Mouse (Mus musculus) embryonic facial prominence, embryonic 10.5 days (tissue): Measurements from ENCODE around the gene Fastkd2. TPM values are rescaled to one million over a fixed set of nuclear protein-coding genes. Genes with fewer than 3 reads are reported as not detected.

Experiments
- DNase-seq: peaks from one replicate; pipeline ENCODE4 v3.0.0-alpha.2; 2017; ENCODE audit warnings: low spot score
- H3K27ac ChIP-seq: fragments of 300-500 bp; sonication (generic); replicated peaks from 2 replicates; pipeline ENCODE4 v1.5.1; 2016; ENCODE audit warnings: mild to moderate bottlenecking
- H3K27me3 ChIP-seq: fragments of 300-500 bp; sonication (generic); replicated peaks from 2 replicates; pipeline ENCODE4 v1.6.1; 2016; ENCODE audit warnings: low read depth, mild to moderate bottlenecking; ENCODE audit not compliant: poor library complexity, severe bottlenecking
- H3K36me3 ChIP-seq: fragments of 300-500 bp; sonication (generic); replicated peaks from 2 replicates; pipeline ENCODE4 v1.6.1; 2016; ENCODE audit warnings: mild to moderate bottlenecking, moderate library complexity
- H3K4me1 ChIP-seq: fragments of 300-500 bp; sonication (generic); 2 replicates; pipeline ENCODE4 v1.6.1; 2016
- H3K4me3 ChIP-seq: fragments of 300-500 bp; sonication (generic); 2 replicates; pipeline ENCODE4 v1.5.1; 2016; ENCODE audit warnings: mild to moderate bottlenecking, moderate library complexity
- H3K9me3 ChIP-seq: fragments of 300-500 bp; sonication (generic); 2 replicates; pipeline ENCODE4 v1.6.1; 2016; ENCODE audit warnings: mild to moderate bottlenecking
- WGBS: fragments of 180-500 bp; shearing (Covaris S2); methylation state at CpG from one replicate; pipeline ENCODE4 v1.1.7; 2016; 5-methylcytosine and 5-hydroxymethylcytosine counted together
- polyA plus RNA-seq: library from polyadenylated mRNA; unstranded; fragments of >200 nt; fragmentation: Nextera tagmentation; extraction: Ambion mirVana; gene quantifications from 2 replicates; pipeline ENCODE4 v1.2.1, GENCODE M21; 2016

Fastkd2 gene
- polyA plus RNA-seq, result 72.4 and 73.2 TPM in 2 replicates

DNA sequence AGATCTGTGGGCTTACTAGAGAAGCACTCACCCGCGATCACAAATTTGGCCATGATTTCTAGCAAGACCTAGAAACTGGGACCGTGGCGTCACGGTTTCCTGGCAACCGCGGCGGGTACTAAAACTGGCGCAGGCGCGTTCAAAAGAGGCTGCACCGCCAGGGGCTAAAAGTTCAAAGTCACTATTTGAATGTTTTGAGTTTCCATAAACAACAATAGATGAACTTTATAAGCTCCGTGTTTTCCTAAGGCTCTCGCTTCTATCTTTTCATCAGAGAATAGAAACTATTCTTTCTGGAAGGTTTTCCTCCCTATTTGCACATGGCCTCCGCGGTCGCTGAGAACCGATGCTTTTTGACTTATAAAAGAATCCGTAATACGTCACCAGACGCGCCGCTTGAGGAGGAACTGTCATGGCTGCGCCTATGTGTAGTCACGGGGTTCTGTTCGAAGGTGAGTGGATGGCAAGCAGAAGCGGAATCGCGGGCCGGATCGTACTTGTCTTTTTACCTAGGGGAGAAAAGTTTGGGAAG lies at the start of gene Fastkd2, which contains the start of gene Mdh1b:
Gene Fastkd2, plus strand, starts transcription at position 375 of the 532 bp plus-strand sequence.
Gene Mdh1b, minus strand, starts transcription at position 79 of the 532 bp plus-strand sequence.
- Histone ChIP-seq H3K27ac (peak within 1 kb of the TSS; percentile 77), H3K4me3 (peak within 1 kb of the TSS; percentile 68), H3K27me3 (no peaks in the 10 kb centered on the region), H3K9me3 (no peaks in the 10 kb centered on the region), H3K4me1 (peaks cover 16% of the 10 kb centered on the region), H3K36me3 (no peaks in the 10 kb centered on the region)
- peak; percentile 87 for DNase-seq
- under 1% methylated on average over 31 of the region's 31 CpGs for WGBS

DNA sequence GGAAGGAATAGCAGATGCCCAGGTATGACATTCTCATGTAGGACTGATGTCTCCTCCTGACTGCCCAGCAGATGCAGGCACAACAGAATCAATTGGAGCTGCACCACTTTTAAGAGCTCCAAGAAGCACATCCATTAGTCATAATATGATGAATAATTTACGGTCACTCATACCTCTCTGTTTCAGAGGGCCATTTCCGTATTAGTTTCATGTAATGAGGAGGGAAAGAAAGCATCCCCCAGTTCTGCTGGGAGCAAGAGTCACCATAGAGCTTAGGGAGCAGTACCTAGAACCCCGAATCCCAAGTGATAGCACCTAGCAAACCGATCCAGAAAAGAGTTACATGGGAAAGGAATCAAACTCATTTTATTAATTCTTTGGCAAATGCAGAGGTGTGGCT lies 43.6 kb upstream of the Fastkd2 start, which contains the start of gene Dytn:
Gene Dytn, minus strand, starts transcription at position 101 of the 400 bp plus-strand sequence.
- DNase-seq, result no peak
- no peak within 1 kb of the TSS for H3K4me3 ChIP-seq
- no peaks in the 10 kb centered on the region for H3K9me3 ChIP-seq
- 90% methylated on average over 4 of the region's 4 CpGs for WGBS
- H3K4me1 ChIP-seq, result no peaks in the 10 kb centered on the region
- no peaks in the 10 kb centered on the region for H3K36me3 ChIP-seq
- H3K27me3 ChIP-seq, result no peaks in the 10 kb centered on the region
- H3K27ac ChIP-seq, result no peak within 1 kb of the TSS

DNA sequence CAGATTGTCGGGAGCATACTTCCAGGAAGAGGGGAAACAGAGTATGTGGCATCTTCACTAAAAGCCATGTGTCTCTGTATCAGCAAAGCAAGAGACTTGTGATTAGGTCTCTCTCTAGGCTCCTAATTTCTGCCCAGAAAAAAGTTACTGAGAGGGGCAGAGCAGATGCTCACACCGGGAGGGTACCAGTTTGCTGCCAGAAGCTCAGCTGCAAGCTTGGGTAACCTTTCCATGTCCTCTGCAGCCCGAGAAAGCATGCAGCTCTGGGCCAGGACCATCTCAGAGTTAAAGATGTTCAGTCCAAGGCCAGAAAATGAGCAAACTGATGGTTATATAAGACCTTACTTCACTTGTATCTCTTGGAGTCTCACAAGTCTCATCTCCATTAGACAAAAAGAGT lies 33.6 kb upstream of the Fastkd2 start:
- Histone ChIP-seq H3K36me3 (no peaks in the 10 kb centered on the region), H3K27ac (no peak overlapping the region), H3K27me3 (no peaks in the 10 kb centered on the region), H3K4me1 (no peaks in the 10 kb centered on the region), H3K4me3 (no peak overlapping the region), H3K9me3 (no peaks in the 10 kb centered on the region)
- 82% methylated on average over 3 of the region's 3 CpGs for WGBS
- DNase-seq, result no peak

DNA sequence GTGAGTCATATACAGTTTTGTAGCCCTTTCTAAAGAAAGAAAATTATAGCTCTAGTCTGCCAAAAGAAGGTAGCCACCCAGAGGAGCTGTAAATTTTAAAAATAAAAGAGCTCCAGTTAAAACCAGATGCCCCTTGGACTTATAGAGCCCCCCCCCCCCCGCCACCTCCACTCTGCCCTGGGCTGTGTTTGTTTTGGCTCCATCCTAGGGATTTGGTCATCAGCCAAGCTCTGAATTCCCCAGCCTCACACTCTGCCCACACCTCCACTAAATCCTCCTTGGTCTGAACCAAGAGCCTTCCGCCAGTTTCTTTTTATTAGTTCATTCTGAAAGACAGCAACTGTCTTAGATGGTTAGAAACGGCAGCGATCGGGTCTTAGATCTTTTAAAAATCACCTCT lies 24.7 kb upstream of the Fastkd2 start:
- Histone ChIP-seq H3K4me1 (no peaks in the 10 kb centered on the region), H3K27me3 (no peaks in the 10 kb centered on the region), H3K27ac (no peak overlapping the region), H3K9me3 (no peaks in the 10 kb centered on the region), H3K4me3 (no peak overlapping the region), H3K36me3 (no peaks in the 10 kb centered on the region)
- no peak for DNase-seq
- WGBS, result 84% methylated on average over 5 of the region's 5 CpGs

DNA sequence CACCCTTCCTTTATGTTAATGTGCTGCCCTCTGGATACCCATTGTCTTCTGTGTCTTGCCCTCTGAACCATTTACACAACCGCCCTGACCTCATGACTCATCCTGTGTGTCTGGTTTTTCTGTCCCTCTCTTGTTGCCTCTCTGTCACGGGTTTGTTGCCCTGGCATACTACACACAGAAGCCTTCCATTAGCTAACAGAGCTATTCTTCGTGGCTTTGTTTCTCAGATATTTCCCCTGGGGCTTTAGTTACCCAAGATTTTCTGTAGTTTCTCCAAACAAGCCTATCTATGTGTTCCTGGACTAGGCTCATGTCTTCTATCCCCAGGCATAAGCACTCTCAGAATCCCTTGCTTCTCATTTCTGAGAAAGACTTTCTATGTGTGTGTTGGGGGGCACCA lies 21.5 kb upstream of the Fastkd2 start:
- no peak overlapping the region for H3K27ac ChIP-seq
- DNase-seq, result no peak
- no peaks in the 10 kb centered on the region for H3K36me3 ChIP-seq
- no peak overlapping the region for H3K4me3 ChIP-seq
- 0 out of 2 replicates have a peak, but pooled peaks cover 2% of the 10 kb centered on the region for H3K4me1 ChIP-seq
- no peaks in the 10 kb centered on the region for H3K27me3 ChIP-seq
- WGBS, result 59% methylated on average over 3 of the region's 3 CpGs
- H3K9me3 ChIP-seq, result no peaks in the 10 kb centered on the region

DNA sequence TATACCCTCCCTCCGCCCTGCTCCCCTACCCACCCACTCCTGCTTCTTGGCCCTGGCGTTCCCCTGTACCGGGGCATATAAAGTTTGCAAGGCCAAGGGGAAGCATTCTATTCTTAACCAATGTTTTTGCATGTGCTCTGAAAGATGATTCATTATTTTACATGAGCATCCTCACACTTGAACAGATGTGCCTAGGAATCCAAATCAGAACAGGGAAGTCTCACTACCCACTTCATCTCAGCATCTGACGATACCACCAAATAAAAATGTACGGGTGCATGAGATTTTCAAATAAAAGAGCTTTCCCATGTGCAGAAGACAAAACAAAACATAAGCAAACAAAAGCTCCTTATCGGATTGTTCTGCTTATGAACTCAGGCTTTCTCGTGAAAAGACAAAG lies 10.3 kb upstream of the Fastkd2 start:
- H3K4me1 ChIP-seq, result no peaks in the 10 kb centered on the region
- no peak overlapping the region for H3K27ac ChIP-seq
- no peak for DNase-seq
- no peaks in the 10 kb centered on the region for H3K36me3 ChIP-seq
- WGBS, result 88% methylated on average over 7 of the region's 7 CpGs
- no peak overlapping the region for H3K4me3 ChIP-seq
- H3K9me3 ChIP-seq, result no peaks in the 10 kb centered on the region
- H3K27me3 ChIP-seq, result 0 out of 2 replicates have a peak, but pooled peaks cover 3% of the 10 kb centered on the region

DNA sequence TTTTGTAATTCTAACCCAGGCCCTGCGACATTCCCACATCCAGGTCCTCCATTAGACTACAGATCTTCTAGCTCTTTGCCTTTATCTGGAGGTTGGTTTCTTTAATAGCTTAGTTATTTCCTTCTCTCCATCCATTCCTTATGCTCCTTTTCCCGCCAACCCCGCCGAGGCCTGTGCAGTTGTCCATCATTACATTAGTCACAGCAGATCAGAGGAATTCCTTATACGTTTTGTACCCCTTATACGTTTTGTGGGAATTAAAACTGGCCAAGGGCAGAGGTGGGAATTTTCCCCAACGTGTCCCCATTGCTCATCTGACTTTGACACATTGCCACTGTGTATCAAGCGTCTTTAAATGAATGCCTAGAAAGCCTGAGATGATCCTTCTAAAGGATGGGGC lies 618 bp upstream of the Fastkd2 start:
- WGBS, result 42% methylated on average over 8 of the region's 8 CpGs
- Histone ChIP-seq H3K27ac (peak overlapping the region; percentile 77; the same call in 1 of the 2 replicates), H3K4me3 (peak overlapping the region; percentile 68), H3K27me3 (no peaks in the 10 kb centered on the region), H3K36me3 (no peaks in the 10 kb centered on the region), H3K4me1 (peaks cover 16% of the 10 kb centered on the region), H3K9me3 (no peaks in the 10 kb centered on the region)
- DNase-seq, result no peak

DNA sequence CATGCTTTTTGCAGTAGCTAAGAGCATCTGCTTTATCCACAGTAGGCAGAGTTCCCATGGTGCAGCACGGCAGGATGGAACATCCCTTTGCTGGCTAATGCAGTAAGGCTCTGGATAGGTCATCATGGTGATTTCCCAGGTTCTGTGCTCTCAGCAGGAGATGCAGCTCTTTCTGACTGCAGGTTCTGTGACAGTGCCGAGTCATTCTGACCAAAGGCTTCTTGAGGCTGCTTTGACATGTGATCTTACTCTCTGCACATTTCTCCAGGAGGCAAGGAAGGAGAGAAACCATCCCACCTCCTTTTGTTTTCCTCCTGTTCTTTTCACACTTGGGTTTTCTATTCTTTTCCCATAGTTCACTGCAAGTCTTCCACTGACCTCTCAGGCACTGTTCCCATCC lies 25.6 kb downstream of the Fastkd2 start:
- H3K9me3 ChIP-seq, result no peaks in the 10 kb centered on the region
- WGBS, result 76% methylated on average over 2 of the region's 2 CpGs
- no peak overlapping the region for H3K27ac ChIP-seq
- H3K4me3 ChIP-seq, result no peak overlapping the region
- no peaks in the 10 kb centered on the region for H3K27me3 ChIP-seq
- no peak for DNase-seq
- H3K4me1 ChIP-seq, result no peaks in the 10 kb centered on the region
- H3K36me3 ChIP-seq, result peaks cover 31% of the 10 kb centered on the region

DNA sequence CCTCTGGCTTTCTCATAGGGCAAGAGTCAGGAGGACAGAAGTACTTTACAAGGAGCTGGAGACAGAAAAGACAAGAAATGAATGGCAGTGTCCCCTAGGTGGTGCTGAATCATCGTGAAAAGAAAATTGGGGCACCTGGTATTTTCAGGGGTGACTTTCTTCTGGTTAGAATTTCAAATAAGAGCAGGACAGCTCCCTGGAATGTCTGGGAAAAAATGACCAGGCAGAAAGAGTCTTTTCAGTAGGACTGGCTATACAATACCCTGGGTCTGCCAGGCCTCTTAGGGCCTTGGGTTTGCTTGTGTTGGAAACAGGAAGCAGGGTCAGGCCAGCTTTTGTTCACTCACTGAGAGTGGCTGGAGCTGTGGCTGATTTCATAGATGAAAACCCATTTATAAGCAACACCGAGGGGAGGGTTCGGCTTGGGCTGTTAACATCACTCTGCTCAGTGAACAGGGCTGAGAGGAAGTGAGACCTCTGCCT lies 32.8 kb downstream of the Fastkd2 start:
- H3K36me3 ChIP-seq, result no peaks in the 10 kb centered on the region
- no peak overlapping the region for H3K4me3 ChIP-seq
- H3K27ac ChIP-seq, result peak overlapping the region; percentile 58
- no peaks in the 10 kb centered on the region for H3K9me3 ChIP-seq
- peak; percentile 46 for DNase-seq
- WGBS, result 17% methylated on average over 3 of the region's 3 CpGs
- no peaks in the 10 kb centered on the region for H3K27me3 ChIP-seq
- H3K4me1 ChIP-seq, result peaks cover 35% of the 10 kb centered on the region

DNA sequence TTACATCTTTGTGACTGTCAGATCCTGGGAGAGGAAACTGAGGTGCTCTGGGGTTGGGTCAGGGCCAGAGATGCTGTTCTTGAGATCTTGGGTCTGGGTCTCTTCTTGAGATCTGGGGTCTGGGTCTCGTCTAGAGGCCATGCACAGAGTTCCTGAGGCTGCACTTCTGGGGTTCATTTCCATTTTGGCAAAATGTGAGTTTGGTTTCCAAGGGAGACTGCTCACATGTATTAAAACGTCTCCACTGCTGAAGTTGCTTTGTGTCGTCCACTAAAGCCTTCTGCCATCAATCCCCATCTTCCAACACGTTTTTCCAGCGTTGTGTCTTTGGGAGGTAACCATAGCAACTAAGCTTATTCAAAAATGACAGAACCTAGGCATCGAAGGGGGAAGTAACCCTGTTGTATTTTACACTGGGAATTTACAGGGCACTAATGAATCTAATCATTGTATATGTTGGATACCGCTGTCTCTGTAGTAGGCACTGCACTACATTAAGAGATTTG lies 33.5 kb downstream of the Fastkd2 start:
- Histone ChIP-seq H3K27ac (peak overlapping the region; percentile 58), H3K4me3 (no peak overlapping the region), H3K27me3 (no peaks in the 10 kb centered on the region), H3K9me3 (no peaks in the 10 kb centered on the region), H3K4me1 (peaks cover 42% of the 10 kb centered on the region), H3K36me3 (no peaks in the 10 kb centered on the region)
- DNase-seq, result no peak
- 63% methylated on average over 7 of the region's 7 CpGs for WGBS

DNA sequence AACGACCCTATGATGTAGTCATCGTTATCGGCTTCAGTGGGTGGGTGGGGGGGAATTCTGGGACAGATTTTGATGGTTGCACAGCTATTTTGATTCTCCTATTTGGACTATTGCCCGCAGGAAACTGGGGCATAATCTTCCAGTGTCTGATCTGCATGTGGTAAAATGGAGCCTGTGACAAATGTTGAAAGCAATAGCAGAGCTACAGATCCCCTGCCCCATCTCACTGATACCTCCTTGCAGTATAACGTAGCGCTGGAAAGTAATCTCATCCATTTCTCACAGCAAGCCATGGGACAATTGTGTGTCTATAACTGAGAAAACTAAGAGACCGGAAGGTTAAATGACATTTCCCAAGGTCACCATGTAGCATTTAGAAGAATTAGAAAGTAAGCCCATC lies 34.0 kb downstream of the Fastkd2 start:
- no peaks in the 10 kb centered on the region for H3K9me3 ChIP-seq
- H3K36me3 ChIP-seq, result no peaks in the 10 kb centered on the region
- WGBS, result 90% methylated on average over 7 of the region's 7 CpGs
- no peak overlapping the region for H3K27ac ChIP-seq
- H3K4me1 ChIP-seq, result peaks cover 45% of the 10 kb centered on the region
- no peaks in the 10 kb centered on the region for H3K27me3 ChIP-seq
- DNase-seq, result no peak
- no peak overlapping the region for H3K4me3 ChIP-seq

DNA sequence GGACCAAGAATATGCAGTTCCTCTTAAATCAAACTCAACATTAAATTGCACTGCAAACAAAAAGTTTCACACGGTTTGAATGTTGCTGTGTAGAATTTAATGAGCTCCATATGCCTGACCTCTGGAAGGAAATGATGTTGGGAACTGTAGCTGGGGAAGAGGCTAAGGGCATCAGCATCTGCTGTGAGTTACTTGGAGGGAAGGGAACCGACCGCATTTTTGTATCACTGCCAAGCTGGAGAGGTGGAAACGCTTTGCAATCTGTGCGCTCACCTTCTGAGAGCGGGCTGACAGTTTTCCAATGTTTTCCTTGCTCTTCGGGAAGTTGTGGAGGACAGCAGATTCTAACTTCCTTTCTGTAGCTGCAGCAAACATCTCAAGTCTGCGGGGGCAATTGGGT lies 37.7 kb downstream of the Fastkd2 start:
- peak; percentile 59 for DNase-seq
- H3K4me1 ChIP-seq, result peaks cover 39% of the 10 kb centered on the region
- peak overlapping the region; percentile 57; the same call in 1 of the 2 replicates for H3K27ac ChIP-seq
- WGBS, result 41% methylated on average over 8 of the region's 8 CpGs
- H3K9me3 ChIP-seq, result no peaks in the 10 kb centered on the region
- H3K27me3 ChIP-seq, result no peaks in the 10 kb centered on the region
- H3K4me3 ChIP-seq, result no peak overlapping the region
- no peaks in the 10 kb centered on the region for H3K36me3 ChIP-seq

DNA sequence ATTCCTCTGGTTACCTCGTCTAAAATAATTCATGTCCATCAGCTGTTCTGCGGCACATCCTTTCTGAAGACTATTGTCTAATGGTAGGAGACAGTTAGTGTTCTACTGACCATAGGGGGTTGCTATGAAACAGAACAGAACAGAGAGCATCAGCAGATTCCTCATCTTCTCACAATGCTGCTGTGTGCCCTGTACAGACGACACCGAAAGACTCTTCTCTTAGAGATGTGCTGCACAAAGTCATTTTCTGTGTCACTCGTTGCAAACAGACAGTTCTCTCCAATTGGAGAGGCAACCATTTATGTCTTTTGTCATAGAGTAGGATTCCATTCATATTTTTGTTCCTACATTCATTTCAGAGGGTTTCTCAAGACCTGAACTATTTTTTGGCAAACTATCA lies 38.8 kb downstream of the Fastkd2 start, which contains the start of gene 4933402D24Rik:
Gene 4933402D24Rik, minus strand, starts transcription at position 101 of the 400 bp plus-strand sequence.
- no peak for DNase-seq
- Histone ChIP-seq H3K36me3 (no peaks in the 10 kb centered on the region), H3K27ac (peak within 1 kb of the TSS; percentile 57; the same call in 1 of the 2 replicates), H3K27me3 (no peaks in the 10 kb centered on the region), H3K4me3 (no peak within 1 kb of the TSS), H3K4me1 (peaks cover 28% of the 10 kb centered on the region), H3K9me3 (no peaks in the 10 kb centered on the region)
- 80% methylated on average over 5 of the region's 5 CpGs for WGBS
